Mouse (Mus musculus) urinary bladder, postnatal 36 days (tissue): ENCODE data around the gene Acmsd.
"Not testable (repeated sequence)": the region's sequence is repeated elsewhere in the genome, so short reads cannot be mapped to it uniquely, and the experiment has no call there.

ENCODE experiments used
- DNase-seq, 2 experiments: peaks; one replicate each; pipeline ENCODE4 v3.0.0; 2022; ENCODE audit warnings: low spot score in 2 of 2, mixed read lengths in 1 of 2

Gene Acmsd

DNA sequence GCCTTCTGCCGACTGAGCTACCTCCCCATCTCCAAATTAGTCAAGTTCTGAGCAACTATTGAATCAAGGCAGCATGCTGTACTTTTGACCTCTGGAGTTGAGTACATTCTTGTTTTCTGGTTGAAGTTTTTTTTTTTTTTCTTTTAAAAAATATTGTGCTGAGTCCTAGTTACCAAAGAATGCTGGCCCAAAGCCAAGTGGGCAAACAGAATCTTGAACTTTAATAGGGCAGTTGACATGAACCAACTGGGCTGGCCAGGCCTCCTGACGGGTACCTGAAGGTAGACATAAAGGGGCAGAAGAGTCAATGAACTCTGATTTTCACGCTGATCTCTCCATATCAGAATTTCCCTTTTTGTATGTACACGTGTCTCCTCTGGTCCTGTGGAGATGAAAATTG lies at the start of gene Acmsd:
Gene Acmsd (plus strand): TSS at position 318 of the 400 bp plus-strand sequence.
- no peak for DNase-seq

DNA sequence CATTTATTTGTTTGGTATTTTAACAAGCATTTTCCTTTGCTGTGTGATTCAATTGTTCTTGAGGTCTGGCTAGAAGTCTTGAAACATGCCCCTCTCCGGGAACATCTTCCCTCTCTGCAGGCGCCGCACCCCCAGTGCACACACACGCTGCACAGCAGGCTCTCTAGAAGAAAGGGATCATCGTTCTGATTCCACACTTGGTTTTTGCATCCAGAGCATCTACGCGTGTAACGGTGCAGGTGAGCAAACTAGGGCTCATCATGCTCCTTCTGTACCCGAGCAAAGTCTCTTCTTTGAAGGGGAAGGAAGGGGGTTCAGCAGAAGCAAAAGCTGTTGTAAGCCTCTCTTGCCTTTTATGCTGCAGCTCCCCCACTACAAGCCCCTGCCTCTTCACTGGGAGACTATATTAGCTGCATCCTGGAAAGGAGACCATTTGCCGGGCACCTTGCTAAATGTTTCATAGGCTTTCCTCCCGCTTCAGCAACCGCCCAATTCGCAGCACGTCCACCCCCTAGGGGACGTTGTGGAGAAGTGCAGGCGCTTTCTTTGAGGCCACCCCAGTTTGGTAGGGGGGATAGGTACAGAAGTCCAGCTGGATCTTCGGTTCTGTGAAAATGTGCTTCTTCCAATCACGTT lies 49.6 kb upstream of the Acmsd start, which contains the start of gene Tmem163:
Gene Tmem163 (minus strand): TSS at position 51 of the 636 bp plus-strand sequence.
- peak in 1 of 2 experiments; percentile 5 for DNase-seq

DNA sequence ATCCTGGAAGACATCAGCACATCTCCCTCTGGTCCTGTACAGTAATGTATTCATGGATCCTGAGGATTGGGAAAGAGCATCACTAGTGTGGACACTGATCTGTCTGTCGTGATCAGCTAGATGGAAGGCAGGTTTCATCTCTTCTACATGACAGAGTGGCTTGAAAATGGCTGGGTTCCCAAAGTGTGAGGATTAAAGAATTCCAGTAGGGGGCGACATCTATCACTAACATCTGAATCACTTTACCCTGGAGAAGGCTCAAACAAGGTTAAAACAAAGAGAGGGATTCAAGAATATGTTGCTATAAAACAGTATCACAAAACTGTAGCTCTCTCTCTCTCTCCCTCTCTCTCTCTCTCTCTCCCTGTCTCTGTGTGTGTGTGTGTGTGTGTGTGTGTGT lies 32.7 kb upstream of the Acmsd start:
- no peak for DNase-seq

DNA sequence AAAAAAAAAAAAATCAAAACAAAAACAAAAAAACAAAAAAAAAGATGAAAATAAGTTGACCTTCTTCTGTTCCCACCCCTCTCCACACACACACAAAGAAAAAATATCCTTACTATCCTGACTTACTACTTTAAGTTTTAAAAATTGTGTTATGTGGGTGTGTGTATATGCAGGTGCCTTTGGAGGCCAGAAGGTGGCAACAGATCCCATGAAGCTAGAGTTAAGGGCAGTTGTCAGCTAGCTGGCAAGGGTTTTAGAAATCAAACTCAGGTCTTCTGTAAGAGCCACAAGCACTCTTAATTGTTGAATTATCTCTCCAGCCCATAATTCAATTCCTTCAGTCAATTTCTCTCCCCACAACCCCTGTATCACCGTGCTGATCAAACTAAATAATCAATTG lies 27.0 kb upstream of the Acmsd start:
- DNase-seq: no peak

DNA sequence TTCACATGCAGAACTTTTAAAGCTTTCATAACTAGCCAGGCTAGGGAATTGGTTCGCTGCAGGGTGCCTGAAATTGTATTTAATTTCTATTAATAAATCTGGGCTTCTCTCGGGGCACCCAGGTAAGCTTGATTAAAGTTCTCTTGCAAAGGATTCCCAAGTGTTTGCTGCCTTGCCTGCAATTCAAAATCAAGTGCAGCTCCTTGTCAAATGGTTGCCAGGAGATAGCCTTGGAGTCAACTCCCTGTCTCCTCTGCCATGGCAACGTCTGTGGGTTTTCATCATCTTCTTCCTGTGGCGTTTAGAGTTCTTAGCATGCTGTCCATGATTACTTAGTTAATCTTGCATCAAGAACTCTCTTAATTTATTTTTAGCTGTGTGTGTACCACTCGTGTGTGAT lies 22.9 kb upstream of the Acmsd start:
- DNase-seq: no peak

DNA sequence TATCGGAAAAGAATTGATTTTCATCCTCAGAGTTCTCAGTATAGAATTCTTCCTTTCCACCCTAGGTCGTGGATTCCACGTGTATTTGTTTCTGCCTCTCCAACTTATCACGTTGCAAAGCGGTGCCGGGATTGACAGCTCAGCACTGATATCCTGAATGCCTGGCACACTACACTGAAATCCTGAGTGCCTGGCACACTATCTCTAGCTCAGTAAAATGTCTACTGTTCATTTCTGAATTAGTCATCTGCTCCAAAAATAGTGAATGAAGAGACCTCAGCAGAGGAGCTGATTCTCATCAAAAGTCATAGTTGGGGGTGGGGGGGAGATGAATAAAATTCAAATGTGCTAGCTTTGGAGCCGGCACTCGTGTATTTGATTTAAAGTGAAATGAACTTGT lies 12.8 kb upstream of the Acmsd start:
- no peak for DNase-seq

DNA sequence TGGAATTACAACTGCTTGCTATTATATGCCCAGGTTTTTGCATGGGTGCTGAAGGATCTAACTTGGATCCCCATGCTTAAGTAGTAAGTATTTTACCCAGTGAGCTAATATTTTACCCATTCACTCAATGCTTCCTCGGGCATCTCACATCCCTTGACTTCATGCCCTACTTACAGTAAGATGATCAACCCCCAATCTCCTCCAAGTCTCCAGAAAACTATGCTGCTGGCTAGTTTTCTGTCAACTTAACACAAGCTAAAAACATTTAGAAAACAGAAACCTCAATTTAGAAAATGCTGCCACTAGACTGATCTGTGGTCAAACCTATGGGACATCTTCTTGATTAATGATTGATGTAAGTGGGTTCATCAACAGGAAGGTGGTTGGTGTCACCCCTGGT lies 10.9 kb upstream of the Acmsd start:
- DNase-seq: no peak

DNA sequence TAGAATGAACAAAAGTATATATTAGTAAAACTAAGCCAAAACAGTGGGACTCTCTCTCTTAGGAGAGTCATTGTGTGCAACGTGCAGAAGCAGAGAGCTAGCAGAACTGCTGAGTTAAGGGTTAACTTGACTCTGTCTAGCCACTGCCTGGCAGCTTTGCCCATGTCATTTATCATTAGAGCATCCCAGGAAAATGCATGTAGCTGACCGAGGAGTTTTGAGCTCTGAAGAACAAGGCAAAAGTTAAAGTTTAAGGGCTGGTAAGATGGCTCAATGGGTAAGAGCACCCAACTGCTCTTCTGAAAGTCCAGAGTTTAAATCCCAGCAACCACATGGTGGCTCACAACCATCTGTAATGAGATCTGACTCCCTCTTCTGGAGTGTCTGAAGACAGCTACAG lies 5.6 kb upstream of the Acmsd start:
- DNase-seq: no peak

DNA sequence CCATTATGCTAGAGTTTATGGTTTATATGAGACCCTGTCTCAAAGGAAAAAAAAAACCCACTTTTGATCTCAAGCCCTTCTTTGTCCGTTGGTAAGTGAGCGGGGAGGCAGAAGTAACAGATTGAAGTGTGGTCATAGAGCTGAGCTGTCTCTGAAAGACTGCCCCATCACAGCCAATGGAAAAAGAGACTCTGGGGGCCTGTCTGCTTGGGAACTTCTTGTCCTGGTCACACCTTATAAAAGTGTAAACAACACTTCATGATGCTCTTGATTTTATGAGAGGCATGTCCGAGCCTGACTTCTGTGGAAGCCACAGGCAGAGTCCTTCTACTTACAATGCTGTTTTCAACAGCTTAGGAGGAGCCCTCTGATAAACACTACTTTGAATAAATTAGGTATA lies 1.9 kb downstream of the Acmsd start:
- no peak for DNase-seq

DNA sequence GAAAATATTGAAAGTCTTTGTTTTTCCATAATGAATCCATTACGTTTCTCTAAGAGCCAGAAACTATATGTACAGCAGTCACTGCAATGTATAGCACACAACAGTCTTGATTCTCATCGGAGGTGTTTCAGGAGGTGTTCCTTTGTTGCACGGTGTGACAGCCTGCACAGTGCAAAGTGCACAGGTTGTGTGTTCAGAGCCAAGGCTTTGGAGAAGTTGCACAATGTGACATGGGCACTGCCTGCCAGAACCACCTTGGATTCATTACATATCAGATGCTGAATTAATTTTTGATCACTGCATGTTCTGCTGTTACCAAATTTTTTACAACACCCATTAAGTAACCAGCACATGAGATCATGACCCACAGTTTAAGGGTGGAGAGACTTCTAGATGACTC lies 3.2 kb downstream of the Acmsd start:
- DNase-seq: no peak

DNA sequence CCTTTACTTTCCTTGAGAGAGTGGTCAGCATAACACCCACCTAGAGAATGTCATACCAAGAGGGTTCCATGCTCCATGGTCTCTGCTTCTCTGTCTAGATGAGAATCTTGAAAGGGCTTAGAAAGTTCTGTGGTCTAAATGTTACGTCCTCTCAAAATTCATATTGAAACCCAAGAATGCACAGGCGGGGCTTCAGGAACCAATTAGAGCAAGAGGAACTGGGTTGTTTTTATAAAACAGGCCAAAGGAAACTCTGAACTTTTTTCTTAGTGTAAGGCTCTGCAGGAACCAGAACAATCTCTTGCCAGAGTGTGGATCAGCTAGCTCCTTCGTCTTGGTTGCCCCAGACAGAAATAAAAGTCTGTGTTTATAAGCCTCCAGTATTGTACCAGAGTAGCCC lies 3.6 kb downstream of the Acmsd start:
- no peak for DNase-seq

DNA sequence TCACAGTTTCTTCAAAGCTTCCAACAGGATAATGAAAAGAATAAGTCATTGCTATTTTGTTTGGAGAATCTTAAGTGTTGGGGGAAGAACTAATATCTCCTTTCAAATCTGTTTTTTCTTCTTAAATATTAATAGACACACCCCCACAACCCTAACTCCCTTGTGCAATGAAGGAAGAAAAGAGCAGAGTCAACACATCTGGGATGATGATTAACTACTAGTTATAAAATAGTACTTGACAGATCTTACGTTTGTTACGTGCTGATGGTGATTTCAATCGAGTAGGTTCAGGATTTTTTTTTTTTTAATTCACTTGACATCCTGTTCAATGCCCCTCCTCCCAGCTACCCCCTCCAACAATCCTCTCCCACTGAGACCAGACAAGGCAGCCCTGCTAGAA lies 6.1 kb downstream of the Acmsd start:
- DNase-seq: no peak

DNA sequence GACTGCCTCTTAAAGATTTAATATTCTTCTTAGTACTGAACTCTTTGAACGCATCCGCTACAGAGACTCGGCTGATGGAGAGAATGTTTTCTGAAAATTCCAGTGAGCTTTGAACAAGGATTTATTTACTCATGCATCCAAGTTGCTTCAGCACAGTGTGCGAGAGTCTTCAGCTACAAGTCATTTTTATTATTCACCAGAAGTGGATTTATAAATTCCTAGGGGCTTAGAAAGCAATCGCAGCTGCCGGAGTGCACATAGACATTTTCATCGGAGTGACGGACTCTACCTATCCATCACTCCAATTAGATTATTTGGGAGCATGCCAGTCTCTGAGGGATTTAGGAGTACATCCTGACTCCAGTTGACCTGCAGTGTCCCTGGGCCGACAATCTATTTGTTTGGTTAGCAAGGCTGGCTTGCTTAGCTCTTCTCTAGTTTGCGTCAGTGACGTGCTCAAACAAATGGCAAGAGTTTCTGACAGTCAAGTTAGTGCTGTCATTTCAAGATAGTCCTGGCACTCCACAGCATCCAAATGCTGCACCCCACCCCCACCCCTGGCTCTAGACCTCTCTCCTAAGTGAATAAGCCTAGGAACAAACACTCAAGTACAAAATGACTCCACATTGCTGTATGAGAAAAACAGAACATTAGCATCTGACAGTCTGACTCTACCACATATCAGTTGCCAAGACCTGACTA lies 21.3 kb downstream of the Acmsd start:
- no peak for DNase-seq

DNA sequence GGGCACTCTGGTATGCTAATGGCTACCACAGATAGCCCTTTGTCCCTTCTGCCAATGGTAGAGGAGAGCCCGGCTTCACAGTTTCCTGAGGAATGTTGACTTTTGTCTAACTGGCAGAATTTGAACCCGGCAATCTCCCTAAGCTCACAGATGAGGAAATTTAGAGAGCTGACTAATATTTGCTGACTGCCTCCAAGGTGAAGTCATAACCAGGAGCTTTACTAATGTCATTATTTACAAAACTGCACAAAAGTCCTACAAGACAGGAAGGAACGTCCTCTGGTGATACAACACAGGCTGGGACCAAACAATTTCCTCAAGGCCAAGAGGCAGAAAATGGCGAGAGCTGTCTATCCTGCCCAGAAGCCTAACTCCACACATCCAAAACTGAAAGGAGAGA lies 26.6 kb downstream of the Acmsd start:
- DNase-seq: no peak

DNA sequence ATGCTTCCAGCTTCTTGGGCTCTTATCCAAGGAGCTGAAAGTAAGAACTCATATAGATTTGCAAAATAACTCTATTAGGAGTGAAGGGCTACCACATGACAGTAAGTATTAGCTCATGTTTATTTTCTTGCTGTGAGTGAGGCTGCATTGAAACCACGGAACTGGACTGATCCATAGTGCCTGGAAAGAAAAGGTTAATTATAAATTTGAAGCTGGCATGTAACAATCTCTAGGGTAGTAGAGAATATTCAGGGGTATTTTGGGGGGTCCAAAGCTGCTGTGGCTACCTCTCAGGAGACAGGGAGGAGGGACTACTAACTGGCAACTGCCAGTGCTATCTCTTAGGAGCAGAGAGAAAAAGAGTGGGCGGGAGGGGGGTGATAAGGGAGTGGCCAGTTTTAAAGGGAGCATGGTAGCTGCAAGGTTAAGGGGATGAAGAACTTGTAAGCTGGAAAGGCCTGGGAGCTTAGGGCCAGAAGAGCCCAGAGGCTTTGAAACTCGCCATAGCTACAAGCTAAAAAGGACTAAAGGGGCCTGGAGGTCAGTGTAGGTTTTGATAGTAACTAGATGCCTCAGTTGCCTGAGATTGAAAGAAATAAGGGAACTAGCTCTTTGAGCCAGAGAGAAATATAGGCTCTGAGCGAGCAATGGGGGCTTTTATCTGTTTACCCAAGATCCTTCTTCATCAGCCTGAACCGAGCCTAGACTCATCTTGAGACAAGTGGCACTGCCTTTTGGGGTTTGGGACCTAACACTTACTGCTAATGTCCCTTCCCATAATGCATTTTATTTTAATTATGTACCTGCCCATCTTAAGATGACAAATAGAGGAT lies 27.3 kb downstream of the Acmsd start:
- DNase-seq: no peak

DNA sequence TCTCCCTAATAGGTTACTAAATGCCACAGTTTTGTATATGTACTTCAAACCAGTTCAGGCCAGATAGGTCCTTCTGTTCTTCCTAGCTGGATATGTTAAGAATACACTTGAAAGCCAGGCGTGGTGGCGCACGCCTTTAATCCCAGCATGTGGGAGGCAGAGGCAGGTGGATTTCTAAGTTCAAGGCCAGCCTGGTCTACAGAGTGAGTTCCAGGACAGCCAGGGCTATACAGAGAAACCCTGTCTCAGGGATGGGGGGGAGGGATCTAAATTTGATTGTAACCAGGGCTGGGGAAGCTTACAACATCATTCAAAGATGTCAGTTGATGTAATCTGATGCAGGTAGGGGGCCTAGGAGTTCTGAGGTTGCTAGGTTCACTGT lies 27.9 kb downstream of the Acmsd start:
- not testable (repeated sequence) for DNase-seq

DNA sequence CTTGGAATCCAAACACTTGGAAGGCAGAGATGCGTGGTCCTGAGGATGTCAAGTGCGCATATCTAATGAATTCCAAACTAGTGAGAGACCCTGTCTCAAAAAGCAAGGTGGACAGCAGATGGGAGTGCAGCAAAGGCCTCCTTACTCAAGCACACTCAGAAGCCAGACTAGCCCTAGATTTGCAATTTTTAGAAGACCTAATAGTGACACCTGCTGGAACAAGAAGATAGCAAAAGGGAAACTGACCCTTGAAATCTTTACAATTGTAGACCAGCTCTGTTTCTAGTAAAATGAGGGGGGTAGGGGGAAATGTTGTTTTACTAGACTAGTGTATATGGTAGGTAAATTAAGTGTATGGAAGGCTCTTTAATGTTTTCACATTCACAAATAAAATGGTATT lies 36.3 kb downstream of the Acmsd start:
- no peak for DNase-seq

DNA sequence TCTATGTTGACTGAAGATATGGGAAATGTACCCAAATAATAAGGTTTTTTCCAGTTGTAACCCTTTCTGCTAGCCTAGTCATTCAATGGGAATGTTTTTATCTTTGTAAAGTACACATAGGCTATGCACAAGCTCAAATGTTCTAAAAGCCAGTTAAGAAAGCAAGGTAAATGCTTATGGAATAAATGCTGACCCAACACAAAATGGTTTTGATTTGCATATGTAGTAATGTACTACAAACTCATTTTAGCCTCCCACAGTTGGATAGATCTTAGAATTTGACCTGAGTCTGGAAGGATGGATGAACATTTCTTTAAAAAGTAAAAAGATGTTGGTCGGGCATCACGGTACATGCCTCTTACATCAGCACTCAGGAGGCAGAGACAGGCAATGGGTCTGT lies 37.5 kb downstream of the Acmsd start:
- no peak for DNase-seq

DNA sequence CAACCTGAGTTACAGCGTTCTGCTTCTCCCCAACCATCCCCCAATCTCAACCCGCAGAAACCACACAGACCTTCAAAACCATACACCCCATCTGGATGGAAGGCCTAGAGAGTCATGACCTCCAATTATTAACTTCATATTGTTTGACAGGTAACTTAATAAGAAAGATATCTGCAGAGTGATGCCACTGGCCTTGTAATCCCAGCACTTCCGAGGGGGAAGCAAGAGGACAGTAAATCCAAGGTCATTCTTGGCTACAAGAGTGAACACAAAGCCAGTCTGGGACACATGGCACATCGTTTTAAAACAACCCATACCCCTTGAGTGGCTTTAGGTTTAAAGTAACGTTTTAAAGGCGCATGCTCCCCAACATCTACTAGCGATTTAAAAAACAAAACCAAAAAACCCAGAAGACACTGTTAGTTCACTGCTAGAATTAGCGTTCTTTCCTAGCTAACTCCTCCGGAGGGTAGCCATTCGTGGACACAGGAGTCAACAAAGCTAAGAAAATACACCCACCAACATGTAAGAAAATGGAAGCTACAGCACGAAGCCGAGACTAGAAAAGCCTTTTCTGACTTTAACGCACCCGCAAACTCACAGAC lies 44.1 kb downstream of the Acmsd start:
- no peak for DNase-seq

DNA sequence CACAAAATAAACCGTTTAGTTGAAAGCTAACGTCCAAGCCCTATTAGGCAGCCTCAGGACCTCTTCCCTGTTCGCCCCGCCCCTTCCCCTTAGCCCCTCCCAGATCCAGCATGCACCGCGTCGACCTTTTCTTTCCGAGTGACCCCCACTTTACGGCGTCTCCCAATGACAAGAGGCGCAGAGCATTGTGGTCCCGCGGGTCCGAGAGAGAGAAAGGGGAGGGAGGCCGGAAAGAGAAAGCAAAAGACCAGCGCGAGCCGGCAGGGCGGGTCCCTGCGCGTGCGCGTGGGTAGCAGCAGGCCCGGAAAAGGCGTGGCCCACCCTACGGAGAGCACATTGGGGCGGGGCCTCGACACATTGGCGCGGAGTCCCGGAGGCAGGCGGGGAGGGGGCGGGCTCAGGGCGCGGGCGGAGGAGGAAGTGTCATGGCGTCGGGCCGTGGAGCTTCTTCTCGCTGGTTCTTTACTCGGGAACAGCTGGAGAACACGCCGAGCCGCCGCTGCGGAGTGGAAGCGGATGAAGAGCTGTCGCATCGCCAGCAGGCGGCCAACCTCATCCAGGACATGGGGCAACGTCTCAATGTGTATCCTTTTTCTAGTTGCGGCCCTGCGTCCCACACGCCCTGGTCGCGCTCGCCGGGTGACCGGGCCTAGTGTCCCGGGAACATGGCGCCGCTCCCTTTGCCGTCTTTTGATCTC lies 44.7 kb downstream of the Acmsd start, which contains the start of gene Ccnt2:
Gene Ccnt2 (plus strand): TSS at position 362 of the 698 bp plus-strand sequence.
- DNase-seq: peak; percentile 94 to 99

DNA sequence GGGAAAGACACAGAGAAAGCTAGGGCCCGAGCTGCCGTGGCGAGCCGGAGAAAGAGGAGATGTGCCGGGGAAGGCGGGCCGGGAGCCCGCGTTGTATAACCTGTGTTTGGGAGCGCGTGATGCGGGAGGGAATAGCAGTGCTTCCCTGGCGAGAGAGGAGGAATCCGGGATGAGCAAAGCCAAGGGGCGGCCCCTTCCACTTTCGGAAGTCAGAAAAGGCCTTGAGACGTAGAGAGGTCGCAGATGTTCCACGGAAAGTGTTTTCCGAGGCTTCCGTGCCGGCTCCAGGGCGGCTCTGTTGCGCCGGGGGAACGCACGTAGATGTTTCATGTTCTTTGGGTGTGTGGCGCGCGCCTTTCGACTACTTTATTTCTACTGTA lies 45.3 kb downstream of the Acmsd start:
- DNase-seq: peak in 1 of 2 experiments; percentile 60
